Mouse (Mus musculus) myocyte (in vitro differentiated cells): ENCODE measurements around the gene Phkg1. TPM values are rescaled to one million over a fixed set of nuclear protein-coding genes. Genes with fewer than 3 reads are reported as not detected.
A peak's percentile ranks its signal among the peaks of the same experiment; 100 is the strongest.

ENCODE experiments used
- H3K27me3 ChIP-seq: one replicate; pipeline ENCODE4 v1.6.1; 2011; ENCODE audit not compliant: control insufficient read depth, insufficient read depth, insufficient read length
- H3K36me3 ChIP-seq: one replicate; pipeline ENCODE4 v1.6.1; 2011; ENCODE audit not compliant: control insufficient read depth, insufficient read depth
- H3K4me2 ChIP-seq: one replicate; pipeline ENCODE4 v1.6.1; 2011; ENCODE audit warnings: low read depth, control low read depth
- H3K4me3 ChIP-seq: one replicate; pipeline ENCODE4 v1.5.1; 2011; ENCODE audit warnings: mild to moderate bottlenecking, control low read depth, moderate library complexity
- H3K79me2 ChIP-seq: one replicate; pipeline ENCODE4 v1.6.1; 2011; ENCODE audit not compliant: control insufficient read depth, insufficient read depth
- H3ac ChIP-seq: one replicate; pipeline ENCODE4 v1.6.1; 2011; ENCODE audit not compliant: control insufficient read depth, insufficient read length
- CEBPB ChIP-seq: IDR thresholded peaks from 2 replicates; pipeline ENCODE4 v1.6.1; 2011; ENCODE audit warnings: mild to moderate bottlenecking, moderate library complexity; ENCODE audit not compliant: poor library complexity, insufficient read depth, severe bottlenecking
- MAX ChIP-seq: IDR thresholded peaks from one replicate; pipeline ENCODE4 v1.6.1; 2011; ENCODE audit warnings: low read depth, mild to moderate bottlenecking, control low read depth
- MYOD1 ChIP-seq, 3 experiments: IDR thresholded peaks; one replicate each; pipeline ENCODE4 v1.6.1; 2011; ENCODE audit warnings: control low read depth in 2 of 3, low read depth in 2 of 3, mild to moderate bottlenecking in 2 of 3, moderate library complexity in 1 of 3; ENCODE audit not compliant: insufficient read length in 2 of 3, control insufficient read depth in 1 of 3
- MYOG ChIP-seq, 3 experiments: IDR thresholded peaks; one replicate each; pipeline ENCODE4 v1.6.1; 2011; ENCODE audit warnings: control low read depth in 2 of 3, low read depth in 2 of 3, mild to moderate bottlenecking in 2 of 3; ENCODE audit not compliant: insufficient read length in 2 of 3, control insufficient read depth in 1 of 3, insufficient read depth in 1 of 3
- POLR2A ChIP-seq: IDR thresholded peaks from one replicate; pipeline ENCODE4 v1.6.1; 2011; ENCODE audit warnings: low read depth, mild to moderate bottlenecking, control low read depth, moderate library complexity; ENCODE audit not compliant: insufficient read length
- POLR2AphosphoS2 ChIP-seq: IDR thresholded peaks from one replicate; pipeline ENCODE4 v1.6.1; 2011; ENCODE audit warnings: low read depth, control low read depth; ENCODE audit not compliant: insufficient read length
- REST ChIP-seq: IDR thresholded peaks from one replicate; pipeline ENCODE4 v1.6.1; 2011; ENCODE audit warnings: mild to moderate bottlenecking, control low read depth, moderate library complexity; ENCODE audit not compliant: insufficient read depth, insufficient read length
- SRF ChIP-seq: IDR thresholded peaks from one replicate; pipeline ENCODE4 v1.6.1; 2011; ENCODE audit warnings: low read depth; ENCODE audit not compliant: control insufficient read depth, insufficient read length
- TCF12 ChIP-seq: IDR thresholded peaks from one replicate; pipeline ENCODE4 v1.6.1; 2011; ENCODE audit warnings: mild to moderate bottlenecking, control low read depth; ENCODE audit not compliant: poor library complexity, insufficient read depth, severe bottlenecking
- TCF3 ChIP-seq: IDR thresholded peaks from one replicate; pipeline ENCODE4 v1.6.1; 2011; ENCODE audit warnings: low read depth, control low read depth; ENCODE audit not compliant: insufficient read length
- USF1 ChIP-seq: IDR thresholded peaks from one replicate; pipeline ENCODE4 v1.6.1; 2011; ENCODE audit warnings: low read depth, mild to moderate bottlenecking, control low read depth, moderate library complexity
- polyA plus RNA-seq: library from polyadenylated mRNA; unstranded; fragments of >200 nt; fragmentation: generic; extraction: Trizol; gene quantifications from one replicate; pipeline ENCODE4 v1.2.1, GENCODE M21; 2012; ENCODE audit warnings: missing spikeins

Phkg1 gene
- polyA plus RNA-seq, 1 experiment: 0.32 TPM

DNA sequence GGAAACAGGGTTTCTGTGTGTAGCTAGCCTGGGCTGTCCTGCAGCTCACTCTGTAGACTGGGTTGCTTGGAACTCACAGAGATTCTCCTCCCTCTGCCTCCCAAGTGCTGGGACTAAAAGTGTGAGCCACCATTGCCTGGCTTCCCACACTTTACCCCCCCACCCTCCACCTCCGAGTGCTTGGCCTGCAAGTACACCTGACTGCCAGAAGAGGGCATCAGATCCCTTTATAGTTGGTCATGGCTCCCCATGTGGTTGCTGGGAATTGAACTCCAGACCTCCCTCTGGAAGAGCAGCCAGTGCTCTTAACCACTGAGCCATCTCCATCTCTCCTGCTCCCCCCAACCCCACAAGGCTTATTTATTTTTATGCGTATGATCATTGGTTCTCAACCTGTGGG lies 15.7 kb upstream of the Phkg1 start:
- no peak overlapping the region for H3K4me3 ChIP-seq
- H3K27me3 ChIP-seq: no peaks in the 10 kb centered on the region
- no peak overlapping the region for H3K4me2 ChIP-seq
- H3K36me3 ChIP-seq: no peaks in the 10 kb centered on the region
- H3K79me2 ChIP-seq: no peaks in the 10 kb centered on the region
- H3ac ChIP-seq: no peak overlapping the region
- TF ChIP-seq POLR2AphosphoS2 (no peak), MAX (no peak), TCF3 (no peak), POLR2A (no peak)

DNA sequence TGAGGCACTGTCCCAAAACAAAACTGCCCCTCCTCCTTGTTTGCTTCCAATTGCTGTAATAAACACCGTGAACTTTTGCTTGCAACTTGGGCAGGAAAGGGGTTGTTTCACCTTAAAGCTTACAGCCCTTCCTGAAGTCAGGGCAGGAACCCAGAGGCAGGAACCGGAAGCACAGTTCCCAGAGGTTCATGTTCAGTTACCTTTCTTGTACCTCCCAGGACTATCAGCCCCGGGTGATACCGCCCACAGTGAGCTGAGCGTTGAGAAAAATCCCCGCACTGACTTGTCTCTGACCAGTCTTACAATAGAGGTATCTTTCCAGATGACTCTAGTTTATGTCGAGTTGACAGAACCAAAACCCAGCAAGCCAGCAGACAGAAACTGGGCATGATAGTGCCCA lies 11.2 kb upstream of the Phkg1 start:
- Histone ChIP-seq H3K4me3 (no peak overlapping the region), H3K79me2 (no peaks in the 10 kb centered on the region), H3K4me2 (no peak overlapping the region), H3ac (no peak overlapping the region), H3K36me3 (no peaks in the 10 kb centered on the region), H3K27me3 (no peaks in the 10 kb centered on the region)
- no peak for TF ChIP-seq TCF3
- no peak for TF ChIP-seq REST

DNA sequence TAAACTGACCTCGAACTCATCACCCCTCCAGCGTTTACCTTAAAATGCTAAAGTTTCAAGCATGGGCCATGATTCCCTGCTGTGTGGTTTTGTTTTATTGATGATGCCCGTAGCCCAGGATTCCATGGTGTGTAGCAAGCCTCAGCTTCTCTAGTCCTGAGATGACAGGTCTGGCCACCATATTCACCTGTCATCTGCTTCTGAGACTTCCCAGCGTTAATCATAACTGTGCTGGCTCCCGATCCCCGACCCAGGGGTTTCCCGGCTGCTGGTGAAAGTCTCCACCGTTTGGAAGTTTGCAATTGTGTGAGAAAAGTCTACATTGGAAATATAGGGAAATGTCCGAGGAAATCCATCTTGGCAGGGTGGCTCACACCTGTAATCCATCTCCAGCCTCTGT lies 10.8 kb upstream of the Phkg1 start:
- H3K36me3 ChIP-seq: no peaks in the 10 kb centered on the region
- TF ChIP-seq USF1 (no peak), POLR2AphosphoS2 (no peak), CEBPB (no peak), MAX (no peak), MYOG (IDR thresholded peaks at IDR 0.05; ENCODE audit: control insufficient read depth in 1 of 3, insufficient read depth in 1 of 3, insufficient read length in 2 of 3, low read depth in 2 of 3) (no peak), MYOD1 (IDR thresholded peaks at IDR 0.05; ENCODE audit: control insufficient read depth in 1 of 3, insufficient read length in 2 of 3, low read depth in 2 of 3) (no peak)
- H3K4me3 ChIP-seq: peak overlapping the region; percentile 30

GRCm38 (mm10) chr5:129908242-129908965 lies 10.1 kb upstream of the Phkg1 start, which contains the start of gene Nupr1l:
Nupr1l (plus strand) TSS chr5:129908540.
- Histone ChIP-seq H3ac (peak within 1 kb of the TSS; percentile 46), H3K36me3 (no peaks in the 10 kb centered on the region), H3K79me2 (no peaks in the 10 kb centered on the region), H3K27me3 (no peaks in the 10 kb centered on the region), H3K4me3 (peak within 1 kb of the TSS; percentile 30), H3K4me2 (peak within 1 kb of the TSS; percentile 99)
- TF ChIP-seq POLR2A: peak; percentile 86
- no peak for TF ChIP-seq MAX
- peak in 2 of 3 experiments; percentile 76 to 88 for TF ChIP-seq MYOD1 (IDR thresholded peaks at IDR 0.05; ENCODE audit: control insufficient read depth in 1 of 3, insufficient read length in 2 of 3, low read depth in 2 of 3)
- TF ChIP-seq USF1: no peak
- TF ChIP-seq TCF3: no peak
- peak; percentile 76 for TF ChIP-seq POLR2AphosphoS2
- TF ChIP-seq SRF: peak; percentile 10
- TF ChIP-seq MYOG (IDR thresholded peaks at IDR 0.05; ENCODE audit: control insufficient read depth in 1 of 3, insufficient read depth in 1 of 3, insufficient read length in 2 of 3, low read depth in 2 of 3): peak in 2 of 3 experiments; percentile 84 to 86
- no peak for TF ChIP-seq CEBPB

More for the DNA sequence above, 10.8 kb upstream of the Phkg1 start:
- H3ac ChIP-seq: peak overlapping the region; percentile 46
- peak overlapping the region; percentile 99 for H3K4me2 ChIP-seq
- no peaks in the 10 kb centered on the region for H3K27me3 ChIP-seq
- no peaks in the 10 kb centered on the region for H3K79me2 ChIP-seq

- H3K36me3 ChIP-seq: no peaks in the 10 kb centered on the region
- H3ac ChIP-seq: no peak overlapping the region
- H3K4me3 ChIP-seq: peak overlapping the region; percentile 30
- H3K79me2 ChIP-seq: no peaks in the 10 kb centered on the region
- no peaks in the 10 kb centered on the region for H3K27me3 ChIP-seq
- TF ChIP-seq TCF12 (no peak), POLR2A (no peak), MAX (no peak), REST (no peak), POLR2AphosphoS2 (no peak), TCF3 (no peak), CEBPB (no peak), MYOG (IDR thresholded peaks at IDR 0.05; ENCODE audit: control insufficient read depth in 1 of 3, insufficient read depth in 1 of 3, insufficient read length in 2 of 3, low read depth in 2 of 3) (no peak), USF1 (no peak), SRF (no peak)
- peak overlapping the region; percentile 99 for H3K4me2 ChIP-seq
Observed at GRCm38 (mm10) chr5:129907775-129908174, 9.4 kb upstream of the Phkg1 start.
